8 mouse cellular contexts compared by ENCODE assay signal in the genomic region with DNA sequence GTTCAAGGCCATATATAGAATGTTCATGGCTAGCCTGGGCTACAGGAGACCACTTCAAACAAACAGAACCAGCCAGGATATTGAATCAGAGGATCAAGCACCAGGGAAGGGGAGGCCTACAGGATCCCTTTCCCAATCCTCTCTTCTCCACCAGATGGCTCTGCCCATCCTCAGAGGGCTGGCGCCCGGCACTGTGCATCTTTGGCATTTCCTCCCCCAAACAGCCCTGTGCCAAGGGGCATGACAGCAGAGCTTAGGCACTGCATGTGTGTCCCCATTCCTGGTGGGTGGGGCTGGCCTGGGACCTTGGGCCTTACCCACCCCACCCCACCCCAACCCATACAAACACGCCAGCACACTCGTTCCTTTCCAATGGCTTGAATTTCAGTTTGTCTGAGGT. TPM values are rescaled to one million over a fixed set of nuclear protein-coding genes. Genes with fewer than 3 reads are reported as not detected.
DNase-seq lines count a peak whose midpoint lies in the region; ATAC-seq and TF ChIP-seq lines count a peak whose summit lies in the region.

No protein-coding gene starts in this region.

- no peak overlapping the region for H3K4me3 ChIP-seq in forebrain, embryonic 10.5 days
- no peak overlapping the region for H3K4me3 ChIP-seq in forebrain, embryonic 12.5 days (replicated peaks)
- no peak overlapping the region for H3K4me3 ChIP-seq in liver, adult 2 months (ENCODE audit: insufficient read depth, low read depth, low read length)
- H3K4me3 ChIP-seq in liver, embryonic 11.5 days (ENCODE audit: low read depth, low read length) = no peak overlapping the region
- no peak overlapping the region for H3K4me3 ChIP-seq in forebrain, embryonic 16.5 days (replicated peaks; ENCODE audit: low read length)

- no peak overlapping the region for H3K9ac ChIP-seq in forebrain, embryonic 12.5 days
- no peak overlapping the region for H3K9ac ChIP-seq in liver, adult 2 months (ENCODE audit: low read depth, low read length)
- H3K9ac ChIP-seq in liver, embryonic 11.5 days (ENCODE audit: low read depth, low read length) = no peak overlapping the region
- no peak overlapping the region for H3K9ac ChIP-seq in forebrain, embryonic 16.5 days (replicated peaks; ENCODE audit: low read depth, low read length)

- peaks cover 50% of the 10 kb centered on the region for H3K4me1 ChIP-seq in forebrain, embryonic 10.5 days
- peaks cover 28% of the 10 kb centered on the region for H3K4me1 ChIP-seq in forebrain, embryonic 12.5 days
- H3K4me1 ChIP-seq in liver, adult 2 months (ENCODE audit: control insufficient read depth, insufficient read depth, low read length) = peaks cover 10% of the 10 kb centered on the region
- H3K4me1 ChIP-seq in liver, embryonic 11.5 days (replicated peaks; ENCODE audit: control insufficient read depth, insufficient read depth, low read length) = no peaks in the 10 kb centered on the region
- H3K4me1 ChIP-seq in forebrain, embryonic 16.5 days (replicated peaks; ENCODE audit: control insufficient read depth, insufficient read depth, low read length) = peaks cover 7% of the 10 kb centered on the region; the same call in 1 of the 2 replicates

- 74% methylated on average over 4 of the region's 4 CpGs for WGBS in forebrain, embryonic 10.5 days
- WGBS in forebrain, embryonic 12.5 days = 64% methylated on average over 4 of the region's 4 CpGs
- WGBS in liver, adult 2 months = 68% methylated on average over 4 of the region's 4 CpGs
- WGBS in liver, embryonic 11.5 days = 81% methylated on average over 4 of the region's 4 CpGs
- 58% methylated on average over 4 of the region's 4 CpGs for WGBS in forebrain, embryonic 16.5 days

- peaks cover 3% of the 10 kb centered on the region; the same call in 1 of the 2 replicates for H3K79me2 ChIP-seq in liver, adult 2 months (ENCODE audit: control insufficient read depth, insufficient read depth, low read length)

- no peak for DNase-seq in forebrain, embryonic 10.5 days (ENCODE audit: extremely low spot score, low spot score)
- peak; percentile 74 for DNase-seq in liver, adult 2 months (ENCODE audit: extremely low read depth, low read depth, low spot score)
- DNase-seq in liver, embryonic 11.5 days (ENCODE audit: low spot score) = no peak
- peak; percentile 43 to 57 for DNase-seq in lung, postnatal 4 days
- DNase-seq in embryo, embryonic 10.5 days (ENCODE audit: low spot score) = no peak
- DNase-seq in spleen, postnatal 36 days (ENCODE audit: low spot score in 2 of 2) = no peak

- peak overlapping the region; percentile 45; the same call in 1 of the 2 replicates for H3K27ac ChIP-seq in forebrain, embryonic 10.5 days
- H3K27ac ChIP-seq in forebrain, embryonic 12.5 days = no peak overlapping the region
- H3K27ac ChIP-seq in liver, adult 2 months (replicated peaks; ENCODE audit: insufficient read depth, low read depth, low read length) = no peak overlapping the region; the same call in 1 of the 2 replicates
- H3K27ac ChIP-seq in liver, embryonic 11.5 days (ENCODE audit: low read depth, low read length) = no peak overlapping the region
- no peak overlapping the region for H3K27ac ChIP-seq in forebrain, embryonic 16.5 days (ENCODE audit: low read length)

- no peak for TF ChIP-seq POLR2A in liver, adult 2 months (IDR thresholded peaks at IDR 0.05; ENCODE audit: extremely low read depth, insufficient read depth, low read length)

- no peak for ATAC-seq in forebrain, embryonic 12.5 days (ENCODE audit: low FRiP score)
- ATAC-seq in liver, embryonic 11.5 days (replicated peaks; ENCODE audit: low FRiP score) = no peak
- ATAC-seq in forebrain, embryonic 16.5 days = peak; percentile 65; the same call in 1 of the 2 replicates

- H3K4me2 ChIP-seq in forebrain, embryonic 12.5 days = no peak overlapping the region
- no peak overlapping the region for H3K4me2 ChIP-seq in liver, embryonic 11.5 days
- H3K4me2 ChIP-seq in forebrain, embryonic 16.5 days (ENCODE audit: low read length) = no peak overlapping the region

- H3K36me3 ChIP-seq in forebrain, embryonic 10.5 days (replicated peaks) = peaks cover 84% of the 10 kb centered on the region
- no peaks in the 10 kb centered on the region; the same call in 1 of the 2 replicates for H3K36me3 ChIP-seq in forebrain, embryonic 12.5 days (replicated peaks)
- no peaks in the 10 kb centered on the region for H3K36me3 ChIP-seq in liver, adult 2 months (ENCODE audit: control insufficient read depth, insufficient read depth, low read length)
- peaks cover 13% of the 10 kb centered on the region; the same call in 1 of the 2 replicates for H3K36me3 ChIP-seq in liver, embryonic 11.5 days (ENCODE audit: control insufficient read depth, insufficient read depth, low read length)
- no peaks in the 10 kb centered on the region for H3K36me3 ChIP-seq in forebrain, embryonic 16.5 days (ENCODE audit: control insufficient read depth, insufficient read depth)

- no peaks in the 10 kb centered on the region for H3K27me3 ChIP-seq in forebrain, embryonic 10.5 days (ENCODE audit: poor library complexity, severe bottlenecking)
- H3K27me3 ChIP-seq in forebrain, embryonic 12.5 days = no peaks in the 10 kb centered on the region
- no peaks in the 10 kb centered on the region for H3K27me3 ChIP-seq in liver, adult 2 months (ENCODE audit: control insufficient read depth, insufficient read depth, low read length)
- no peaks in the 10 kb centered on the region for H3K27me3 ChIP-seq in liver, embryonic 11.5 days (replicated peaks; ENCODE audit: control insufficient read depth, insufficient read depth, low read length)
- no peaks in the 10 kb centered on the region for H3K27me3 ChIP-seq in forebrain, embryonic 16.5 days (replicated peaks; ENCODE audit: control insufficient read depth, insufficient read depth, low read length)

- TF ChIP-seq CTCF in liver, adult 2 months (IDR thresholded peaks at IDR 0.05; ENCODE audit: low read depth, low read length) = peak; percentile 33; the same call in 1 of the 2 replicates

- no peaks in the 10 kb centered on the region for H3K9me3 ChIP-seq in forebrain, embryonic 10.5 days
- no peaks in the 10 kb centered on the region for H3K9me3 ChIP-seq in forebrain, embryonic 12.5 days
- H3K9me3 ChIP-seq in liver, embryonic 11.5 days (ENCODE audit: control insufficient read depth, low read length) = no peaks in the 10 kb centered on the region
- no peaks in the 10 kb centered on the region for H3K9me3 ChIP-seq in forebrain, embryonic 16.5 days (ENCODE audit: control insufficient read depth, low read length)

RNA-seq across cellular contexts. Expression of a gene that starts 24.4 kb away (rescaled TPM):
- 3.6 and 3.7 TPM in 2 replicates for polyA plus RNA-seq in forebrain, embryonic 10.5 days (2016; fragmentation: Nextera tagmentation; extraction: Ambion mirVana)
- 5.2 and 6.5 TPM in 2 replicates for polyA plus RNA-seq in forebrain, embryonic 12.5 days (2016; fragmentation: Nextera tagmentation; extraction: Ambion mirVana)
- 4.1 and 6.0 TPM in 2 replicates for total RNA-seq in liver, adult 2 months (2014; rRNA removed)
- polyA plus RNA-seq in liver, adult 2 months (2012; rRNA removed) = 11.4 and 12.6 TPM in 2 replicates
- polyA plus RNA-seq in liver, embryonic 11.5 days (2014; fragmentation: Nextera tagmentation; extraction: Ambion mirVana) = 10.1 and 11.1 TPM in 2 replicates
- polyA plus RNA-seq in forebrain, embryonic 16.5 days (2015; fragmentation: Nextera tagmentation; extraction: Ambion mirVana) = 1.5 and 1.6 TPM in 2 replicates

Comparison
In these comparisons a context has a peak if more than half of its experiments do, and no peak if none do; other contexts are left out.
1. DNase-seq: peak in liver, adult 2 months (single experiment) and lung, postnatal 4 days (2 of 2); none in forebrain, embryonic 10.5 days (single experiment), liver, embryonic 11.5 days (single experiment), embryo, embryonic 10.5 days (single experiment) and spleen, postnatal 36 days (0 of 2).